Mouse (Mus musculus): ENCODE measurements around the gene Zfp512b.
A peak's percentile ranks its signal among the peaks of the same experiment; 100 is the strongest.

Gene Zfp512b

GRCm38 (mm10) chr2:181572921-181573920 lies 19.4 kb downstream of the Zfp512b start:
- no peak for DNase-seq (ENCODE audit: low spot score)

DNA sequence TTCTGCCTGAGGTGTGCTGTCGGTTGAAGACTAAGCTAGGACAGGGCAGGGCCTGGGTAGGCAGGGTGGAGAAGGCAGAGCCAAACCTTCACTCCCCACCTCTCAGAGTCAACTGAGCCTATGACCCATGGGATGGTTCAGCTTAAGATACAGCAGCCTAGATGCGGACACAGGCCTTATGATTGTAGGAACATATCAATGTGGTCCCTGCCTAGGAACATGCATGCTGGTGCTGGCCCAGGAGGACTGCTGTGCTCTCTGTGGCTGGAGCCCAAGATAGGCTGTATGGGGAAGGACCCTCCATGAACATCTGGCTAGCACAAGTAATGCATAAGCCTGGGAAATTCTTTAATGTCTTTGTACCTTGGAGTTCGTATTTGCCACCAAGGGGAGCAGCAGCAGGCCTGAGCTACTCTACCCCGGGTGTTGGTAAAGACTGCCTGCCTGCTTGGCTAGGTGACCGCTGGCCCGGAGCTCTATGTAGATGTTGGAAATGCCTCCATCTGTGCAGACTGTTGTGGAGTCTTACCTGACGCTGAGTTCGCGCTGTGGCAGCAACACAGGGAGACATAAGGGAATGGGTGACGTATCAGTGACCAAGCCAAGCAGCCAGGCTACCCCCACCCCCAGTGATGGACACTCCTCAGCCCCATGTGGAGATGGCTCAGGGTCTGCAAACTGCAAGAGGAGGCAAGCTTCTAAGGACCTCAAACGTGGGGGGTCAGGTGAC lies 20.5 kb downstream of the Zfp512b start:
- DNase-seq (ENCODE audit: low spot score) = no peak

DNA sequence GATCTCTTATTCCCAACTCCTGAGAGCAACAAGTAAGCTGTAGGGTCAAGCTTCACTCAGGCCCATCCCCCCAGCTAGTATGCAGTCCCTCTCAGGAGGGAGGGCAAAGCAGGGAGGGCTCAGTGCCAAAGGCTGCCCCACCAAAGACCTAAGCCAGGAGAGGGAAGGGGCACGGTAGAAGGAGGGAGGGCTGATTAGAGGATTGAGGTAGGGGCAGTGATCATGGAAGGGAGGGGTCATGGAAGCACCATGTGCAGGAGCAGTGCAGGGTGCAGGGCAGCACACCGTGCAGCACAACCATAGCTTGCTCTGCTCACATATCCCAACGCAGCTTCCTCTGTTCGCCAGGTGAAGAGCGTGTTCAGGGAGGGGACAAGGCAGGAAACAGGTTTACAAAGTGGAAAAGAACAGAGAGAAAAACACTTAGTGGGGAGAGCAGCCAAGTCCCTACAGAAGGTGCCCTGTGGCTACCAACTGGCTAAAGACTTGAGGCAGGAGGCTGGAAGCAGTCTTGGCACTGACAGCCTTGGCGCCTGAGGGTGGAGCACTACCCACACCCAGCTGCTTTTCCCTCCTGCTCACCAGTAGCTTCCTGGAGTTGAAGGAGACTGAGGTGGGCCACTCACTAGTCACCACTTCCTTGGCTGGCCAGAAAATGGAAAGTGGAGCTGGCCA lies 21.5 kb downstream of the Zfp512b start:
- DNase-seq (ENCODE audit: low spot score) = no peak

- no peak for DNase-seq (ENCODE audit: low spot score)
Measured at GRCm38 (mm10) chr2:181570375-181570774, 22.2 kb downstream of the Zfp512b start.

DNA sequence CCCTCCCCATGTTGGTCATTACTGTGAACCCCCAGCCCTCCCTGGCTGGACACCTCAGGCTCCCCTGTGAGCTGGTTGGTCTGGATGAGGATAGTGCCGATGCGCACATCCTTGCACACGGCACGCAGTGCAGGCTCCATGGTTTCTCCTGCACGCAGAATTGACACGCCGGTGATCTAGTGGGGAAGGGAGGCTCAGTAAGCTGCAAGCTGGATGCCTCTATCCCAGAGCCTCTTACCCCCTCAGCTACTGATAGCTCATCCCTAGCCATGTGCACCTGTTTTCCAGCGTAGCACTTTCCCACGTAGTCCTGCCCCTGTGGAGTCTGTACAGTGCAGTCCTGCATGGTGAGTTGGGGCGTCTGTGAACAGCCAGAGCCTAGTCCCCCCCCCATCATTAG lies 22.7 kb downstream of the Zfp512b start:
- no peak for DNase-seq (ENCODE audit: low spot score)

- DNase-seq (ENCODE audit: low spot score) = peak; percentile 78
Measured at GRCm38 (mm10) chr2:181568272-181569008, 24.2 kb downstream of the Zfp512b start.

- DNase-seq (ENCODE audit: low spot score) = no peak
Measured at GRCm38 (mm10) chr2:181567338-181567737, 25.3 kb downstream of the Zfp512b start.

DNA sequence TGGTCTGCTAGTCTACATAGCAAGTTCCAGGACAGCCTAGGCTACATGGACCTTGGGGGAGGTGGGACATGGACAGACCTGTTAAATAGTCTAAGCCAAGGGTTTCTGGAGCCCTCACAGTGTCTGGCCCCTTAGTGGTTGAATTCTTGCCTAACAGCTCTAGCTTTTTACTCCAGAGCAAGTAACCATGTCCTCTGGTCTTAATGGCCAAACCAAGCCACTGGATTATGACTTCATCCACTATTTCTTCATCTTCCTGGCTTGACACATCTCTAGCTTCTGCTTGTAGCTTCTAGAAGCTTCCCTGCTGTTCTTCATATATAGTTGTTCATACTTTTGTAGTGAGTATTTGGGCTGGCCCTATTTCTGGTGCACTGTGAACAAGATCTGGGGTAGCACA lies 38.8 kb downstream of the Zfp512b start:
- DNase-seq (ENCODE audit: low spot score) = no peak

GRCm38 (mm10) chr2:181550233-181550632 lies 42.4 kb downstream of the Zfp512b start:
- DNase-seq (ENCODE audit: low spot score) = no peak

DNA sequence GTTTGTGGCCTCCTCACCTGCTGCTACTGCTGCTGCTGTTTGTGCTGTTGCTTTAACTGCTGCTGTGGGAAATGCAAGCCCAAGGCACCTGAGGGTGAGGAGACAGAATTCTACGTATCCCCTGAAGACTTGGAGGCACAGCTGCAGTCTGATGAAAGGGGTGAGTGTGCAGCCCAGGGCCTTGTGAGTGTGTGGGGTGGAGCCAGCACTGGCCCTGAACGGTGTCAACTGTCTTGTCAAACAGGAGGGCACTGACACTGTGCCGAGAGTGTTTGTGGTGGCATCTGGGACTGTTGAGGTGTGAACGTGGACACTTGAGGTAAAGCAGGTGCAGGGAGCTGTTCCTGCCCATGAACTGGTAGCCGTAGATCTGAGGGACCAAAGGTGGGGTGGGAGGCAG lies 43.9 kb downstream of the Zfp512b start:
- no peak for DNase-seq (ENCODE audit: low spot score)

DNA sequence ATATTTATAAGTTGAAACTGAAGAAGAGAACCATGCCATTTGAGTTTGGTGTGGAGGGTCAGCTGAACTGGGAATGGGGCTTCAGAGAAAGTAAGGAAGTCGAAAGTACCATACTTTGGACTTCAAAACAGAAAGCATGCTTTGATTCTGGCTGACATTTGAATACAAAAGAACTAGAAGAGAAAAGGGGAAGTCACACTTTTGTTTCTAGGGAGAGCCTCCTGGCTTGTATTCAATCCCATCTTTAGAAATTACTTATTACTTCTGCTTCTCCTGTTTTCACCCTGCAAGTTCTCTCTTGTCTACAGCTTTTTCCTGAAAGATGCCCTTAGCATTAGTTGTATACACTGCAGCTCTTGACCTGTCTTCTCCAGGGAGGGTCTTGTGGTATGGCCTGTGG lies 44.4 kb downstream of the Zfp512b start:
- no peak for DNase-seq (ENCODE audit: low spot score)

DNA sequence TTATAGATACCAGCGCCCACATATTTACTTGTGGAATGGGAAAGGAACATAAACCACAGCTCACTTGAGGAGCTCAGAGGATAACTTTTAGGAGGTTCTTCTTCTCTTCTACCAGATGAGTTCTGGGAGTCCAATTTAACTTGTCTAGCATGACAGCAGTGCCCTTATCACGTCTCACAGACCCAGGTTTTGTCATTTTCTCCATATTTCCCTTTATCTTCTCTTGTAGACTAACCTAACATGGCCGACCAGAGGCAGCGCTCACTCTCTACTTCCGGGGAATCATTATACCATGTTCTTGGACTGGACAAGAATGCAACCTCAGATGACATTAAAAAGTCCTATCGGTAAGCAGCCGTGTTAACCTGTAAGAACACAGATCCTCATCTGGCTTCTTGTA lies 46.5 kb downstream of the Zfp512b start:
- no peak for DNase-seq (ENCODE audit: low spot score)

- DNase-seq (ENCODE audit: low spot score) = no peak
Measured at GRCm38 (mm10) chr2:181541761-181542380, 50.7 kb downstream of the Zfp512b start.

- peak; percentile 61 for DNase-seq (ENCODE audit: low spot score)
Measured at GRCm38 (mm10) chr2:181537444-181538047, 55.1 kb downstream of the Zfp512b start.

GRCm38 (mm10) chr2:181536410-181536809 lies 56.2 kb downstream of the Zfp512b start:
- no peak for DNase-seq (ENCODE audit: low spot score)

- DNase-seq (ENCODE audit: low spot score) = no peak
Measured at GRCm38 (mm10) chr2:181532589-181532988, 60.0 kb downstream of the Zfp512b start.

Measured in retina, embryonic 14.5 days (tissue).